Mouse (Mus musculus) embryo, embryonic 11 days (tissue): ENCODE measurements at regions not wholly inside any gene's neighbourhood (a gene's known extent, or its start where the extent isn't known, plus 50 kb on each side); places are given as distances from the start of the nearest gene placed in this dataset.

Experiments
- DNase-seq: peaks from one replicate; pipeline ENCODE4 v3.0.0-alpha.2; 2015

- no peak for DNase-seq
Measured at GRCm38 (mm10) chr13:60527806-60528205, 73.9 kb upstream of the Dapk1 start.

GRCm38 (mm10) chr13:60528819-60529218, 72.9 kb upstream of the Dapk1 start:
- DNase-seq, result no peak

GRCm38 (mm10) chr13:60529381-60530069, 72.2 kb upstream of the Dapk1 start:
- DNase-seq, result peak; percentile 51

GRCm38 (mm10) chr13:60533871-60534427, 67.8 kb upstream of the Dapk1 start:
- no peak for DNase-seq

GRCm38 (mm10) chr13:60534501-60534900, 67.2 kb upstream of the Dapk1 start:
- no peak for DNase-seq

- no peak for DNase-seq
Measured at GRCm38 (mm10) chr13:60535045-60535444, 66.7 kb upstream of the Dapk1 start.

- no peak for DNase-seq
Measured at GRCm38 (mm10) chr13:60536725-60537124, 65.0 kb upstream of the Dapk1 start.

- DNase-seq, result no peak
Measured at GRCm38 (mm10) chr13:60538110-60538509, 63.6 kb upstream of the Dapk1 start.

GRCm38 (mm10) chr13:60541165-60541564, 60.6 kb upstream of the Dapk1 start:
- DNase-seq, result no peak

GRCm38 (mm10) chr13:60544363-60544762, 57.4 kb upstream of the Dapk1 start:
- no peak for DNase-seq

GRCm38 (mm10) chr13:60545999-60546733, 55.6 kb upstream of the Dapk1 start:
- no peak for DNase-seq
